Mouse (Mus musculus) limb, embryonic 14.5 days (tissue): Measurements from ENCODE around the gene Slc37a1. TPM values are rescaled to one million over a fixed set of nuclear protein-coding genes. Genes with fewer than 3 reads are reported as not detected.

Experiments
- ATAC-seq: fragments of 200-750 bp; cut with Nextera tagmentation; 2 replicates; pipeline ENCODE4 v1.8.0; 2017; ENCODE audit warnings: low read depth, moderate number of reproducible peaks, moderate TSS enrichment; ENCODE audit not compliant: low FRiP score
- DNase-seq: peaks from one replicate; pipeline ENCODE4 v3.0.0-alpha.2; 2015; ENCODE audit warnings: low spot score
- H3K27ac ChIP-seq: fragments of 300-500 bp; sonication (generic); replicated peaks from 2 replicates; pipeline ENCODE4 v1.5.1; 2014; ENCODE audit warnings: low read depth, mild to moderate bottlenecking, low read length, moderate library complexity, mixed read lengths
- H3K27me3 ChIP-seq: fragments of 300-500 bp; sonication (generic); 2 replicates; pipeline ENCODE4 v1.6.1; 2014; ENCODE audit warnings: low read length, mixed read lengths; ENCODE audit not compliant: control insufficient read depth, insufficient read depth
- H3K36me3 ChIP-seq: fragments of 300-500 bp; sonication (generic); 2 replicates; pipeline ENCODE4 v1.6.1; 2014; ENCODE audit warnings: mild to moderate bottlenecking, low read length, moderate library complexity, mixed read lengths; ENCODE audit not compliant: control insufficient read depth, insufficient read depth
- H3K4me1 ChIP-seq: fragments of 300-500 bp; sonication (generic); 2 replicates; pipeline ENCODE4 v1.6.1; 2014; ENCODE audit warnings: antibody characterized with exemption, low read length, mixed read lengths; ENCODE audit not compliant: control insufficient read depth, insufficient read depth
- H3K4me2 ChIP-seq: fragments of 300-500 bp; sonication (generic); replicated peaks from 2 replicates; pipeline ENCODE4 v1.6.1; 2014; ENCODE audit warnings: low read depth, mild to moderate bottlenecking, low read length, moderate library complexity; ENCODE audit not compliant: severe bottlenecking
- H3K4me3 ChIP-seq: fragments of 300-500 bp; sonication (generic); replicated peaks from 2 replicates; pipeline ENCODE4 v1.5.1; 2014; ENCODE audit warnings: low read length
- H3K9ac ChIP-seq: fragments of 300-500 bp; sonication (generic); 2 replicates; pipeline ENCODE4 v1.6.1; 2014; ENCODE audit warnings: mild to moderate bottlenecking, low read depth, low read length, moderate library complexity; ENCODE audit not compliant: severe bottlenecking
- H3K9me3 ChIP-seq: fragments of 300-500 bp; sonication (generic); 2 replicates; pipeline ENCODE4 v1.6.1; 2016; ENCODE audit warnings: low read length; ENCODE audit not compliant: control insufficient read depth
- POLR2A ChIP-seq: fragments of 200-500 bp; IDR thresholded peaks from 2 replicates; pipeline ENCODE4 v1.8.0; 2012; ENCODE audit warnings: inconsistent platforms, mild to moderate bottlenecking, moderate library complexity, borderline replicate concordance; ENCODE audit not compliant: insufficient read depth, insufficient read length; ENCODE audit errors: extremely low read depth
- WGBS: fragments of 180-500 bp; shearing (Covaris S2); extraction: QIAGEN DNeasy Blood & Tissue Kit; methylation state at CpG from one replicate; pipeline ENCODE4 v1.1.7; 2014; 5-methylcytosine and 5-hydroxymethylcytosine counted together
- polyA plus RNA-seq, 2 experiments: library from polyadenylated mRNA; depleted of rRNA in 1 of 2; stranded (reverse) in 1 of 2; unstranded in 1 of 2; fragments of >200 nt; fragmentation: Nextera tagmentation in 1 of 2; extraction: Ambion mirVana in 1 of 2; gene quantifications; 2 replicates each; pipeline versions ENCODE4 v1.2.1 to v1.2.3; 2012 to 2014

The Slc37a1 gene
- polyA plus RNA-seq, 2 experiments, result 1.6 to 2.4 TPM

GRCm38 (mm10) chr17:31298419-31299209 lies 12.0 kb downstream of the Slc37a1 start:
- no peak for ATAC-seq
- 86% methylated on average over 6 of the region's 6 CpGs for WGBS
- TF ChIP-seq POLR2A, result no peak
- Histone ChIP-seq H3K4me3 (no peak overlapping the region), H3K27me3 (peaks cover 27% of the 10 kb centered on the region), H3K36me3 (no peaks in the 10 kb centered on the region), H3K4me2 (no peak overlapping the region), H3K9me3 (no peaks in the 10 kb centered on the region), H3K27ac (no peak overlapping the region), H3K4me1 (peaks cover 17% of the 10 kb centered on the region), H3K9ac (no peak overlapping the region)
- DNase-seq, result no peak

GRCm38 (mm10) chr17:31299981-31300380 lies 13.4 kb downstream of the Slc37a1 start:
- no peak overlapping the region for H3K27ac ChIP-seq
- peaks cover 17% of the 10 kb centered on the region for H3K4me1 ChIP-seq
- peaks cover 26% of the 10 kb centered on the region for H3K27me3 ChIP-seq
- ATAC-seq, result no peak
- H3K9me3 ChIP-seq, result no peaks in the 10 kb centered on the region
- no peak for DNase-seq
- H3K9ac ChIP-seq, result no peak overlapping the region
- no peaks in the 10 kb centered on the region for H3K36me3 ChIP-seq
- H3K4me2 ChIP-seq, result no peak overlapping the region
- 79% methylated on average over 4 of the region's 4 CpGs for WGBS
- TF ChIP-seq POLR2A, result no peak
- H3K4me3 ChIP-seq, result no peak overlapping the region

GRCm38 (mm10) chr17:31300736-31301135 lies 14.1 kb downstream of the Slc37a1 start:
- ATAC-seq (no peak), DNase-seq (no peak)
- no peak overlapping the region for H3K9ac ChIP-seq
- no peak overlapping the region for H3K4me3 ChIP-seq
- no peaks in the 10 kb centered on the region for H3K9me3 ChIP-seq
- H3K27me3 ChIP-seq, result peaks cover 18% of the 10 kb centered on the region
- WGBS, result 67% methylated on average over 3 of the region's 3 CpGs
- H3K4me1 ChIP-seq, result peaks cover 17% of the 10 kb centered on the region
- no peaks in the 10 kb centered on the region for H3K36me3 ChIP-seq
- no peak overlapping the region for H3K4me2 ChIP-seq
- no peak overlapping the region for H3K27ac ChIP-seq
- no peak for TF ChIP-seq POLR2A

- 85% methylated on average over 4 of the region's 4 CpGs for WGBS
- no peak overlapping the region for H3K9ac ChIP-seq
- H3K27me3 ChIP-seq, result no peaks in the 10 kb centered on the region
- H3K9me3 ChIP-seq, result no peaks in the 10 kb centered on the region
- H3K4me1 ChIP-seq, result no peaks in the 10 kb centered on the region
- no peak overlapping the region for H3K4me2 ChIP-seq
- DNase-seq, result no peak
- ATAC-seq, result no peak
- no peaks in the 10 kb centered on the region for H3K36me3 ChIP-seq
- H3K27ac ChIP-seq, result no peak overlapping the region
- no peak for TF ChIP-seq POLR2A
- H3K4me3 ChIP-seq, result no peak overlapping the region
Observed at GRCm38 (mm10) chr17:31303401-31303800, 16.8 kb downstream of the Slc37a1 start.

DNA sequence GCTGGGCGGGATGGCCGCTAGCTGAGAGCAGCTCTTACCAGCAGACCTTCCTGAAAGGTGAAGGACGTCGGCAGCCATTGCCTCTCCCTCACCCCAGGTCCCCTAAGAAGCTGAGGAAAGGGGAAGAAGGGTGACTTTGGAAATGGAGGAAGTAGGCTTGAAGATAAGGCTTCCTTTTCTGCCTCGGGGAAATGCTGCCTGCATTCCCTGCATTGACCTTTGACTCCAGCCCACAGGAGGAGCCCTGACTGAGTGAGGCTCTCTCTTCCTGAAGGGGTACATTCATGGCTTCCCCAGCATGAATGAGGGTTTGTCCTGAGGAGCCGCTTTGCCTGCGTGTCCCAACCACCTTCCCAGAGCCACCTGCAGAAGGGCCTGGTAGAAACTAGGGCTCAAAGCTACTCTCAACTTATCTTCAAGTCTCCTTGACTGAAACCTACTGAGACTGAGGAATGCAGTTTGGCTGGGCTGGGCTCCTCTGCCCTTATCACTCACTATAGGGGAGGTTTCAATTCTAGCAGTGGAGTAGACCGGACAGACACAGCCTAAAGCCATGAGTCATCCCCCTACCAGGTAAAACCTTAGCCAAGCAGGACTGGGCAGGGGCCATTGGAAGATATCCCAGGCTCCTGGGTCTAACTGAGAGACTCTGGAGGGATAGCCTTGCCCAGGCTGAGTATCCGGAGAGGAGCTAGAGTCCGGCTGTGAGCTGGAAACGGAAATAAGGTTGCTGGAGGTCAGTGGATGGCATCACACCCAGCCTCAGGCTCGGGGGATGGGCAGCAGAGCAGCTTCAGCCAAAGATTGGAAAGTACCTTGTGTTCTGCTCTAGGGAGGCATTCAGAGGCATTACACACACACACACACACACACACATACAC lies 18.5 kb downstream of the Slc37a1 start:
- no peaks in the 10 kb centered on the region for H3K36me3 ChIP-seq
- 47% methylated on average over 12 of the region's 12 CpGs for WGBS
- H3K9me3 ChIP-seq, result no peaks in the 10 kb centered on the region
- no peak overlapping the region for H3K9ac ChIP-seq
- no peak overlapping the region for H3K4me2 ChIP-seq
- H3K27me3 ChIP-seq, result no peaks in the 10 kb centered on the region
- no peak overlapping the region for H3K27ac ChIP-seq
- ATAC-seq, result no peak
- no peak for DNase-seq
- H3K4me1 ChIP-seq, result no peaks in the 10 kb centered on the region
- no peak for TF ChIP-seq POLR2A
- H3K4me3 ChIP-seq, result no peak overlapping the region
